Mouse (Mus musculus) thymus, adult 2 months (tissue): ENCODE measurements around the gene 4930442H23Rik. TPM values are rescaled to one million over a fixed set of nuclear protein-coding genes. Genes with fewer than 3 reads are reported as not detected.
"Not testable (repeated sequence)": the region's sequence is repeated elsewhere in the genome, so short reads cannot be mapped to it uniquely, and the experiment has no call there.

ENCODE experiments used
- DNase-seq: peaks from one replicate; pipeline ENCODE4 v3.0.0; 2021
- H3K27ac ChIP-seq: fragments of 200-500 bp; 2 replicates; pipeline ENCODE4 v1.5.1; 2012; ENCODE audit warnings: low read length, control low read depth; ENCODE audit not compliant: control insufficient read depth, insufficient read depth
- H3K27me3 ChIP-seq: fragments of 200-500 bp; 2 replicates; pipeline ENCODE4 v1.6.1; 2012; ENCODE audit warnings: mild to moderate bottlenecking, low read length, moderate library complexity, mixed read lengths; ENCODE audit not compliant: control insufficient read depth, insufficient read depth
- H3K36me3 ChIP-seq: fragments of 200-500 bp; 2 replicates; pipeline ENCODE4 v1.6.1; 2012; ENCODE audit warnings: mild to moderate bottlenecking, low read length, moderate library complexity; ENCODE audit not compliant: control insufficient read depth, insufficient read depth
- H3K4me1 ChIP-seq: fragments of 200-500 bp; replicated peaks from 2 replicates; pipeline ENCODE4 v1.6.1; 2012; ENCODE audit warnings: low read length; ENCODE audit not compliant: control insufficient read depth, insufficient read depth
- H3K4me3 ChIP-seq: fragments of 200-500 bp; 2 replicates; pipeline ENCODE4 v1.5.1; 2012; ENCODE audit warnings: mild to moderate bottlenecking, low read length, control low read depth, moderate library complexity; ENCODE audit not compliant: control insufficient read depth, insufficient read depth
- CTCF ChIP-seq: fragments of 200-500 bp; IDR thresholded peaks from 2 replicates; pipeline ENCODE4 v1.5.1; 2012; ENCODE audit warnings: mild to moderate bottlenecking, control low read depth, low read length, moderate library complexity, borderline replicate concordance; ENCODE audit not compliant: control insufficient read depth, poor library complexity, insufficient read depth; ENCODE audit errors: extremely low read depth
- POLR2A ChIP-seq: fragments of 200-500 bp; IDR thresholded peaks from 2 replicates; pipeline ENCODE4 v1.6.1; 2012; ENCODE audit warnings: mild to moderate bottlenecking, low read length, control low read depth, moderate library complexity; ENCODE audit not compliant: control insufficient read depth, poor library complexity, insufficient read depth; ENCODE audit errors: extremely low read depth
- WGBS: fragments of 180-500 bp; shearing (Covaris S2); methylation state at CpG from one replicate; pipeline ENCODE4 v1.1.7; 2018; 5-methylcytosine and 5-hydroxymethylcytosine counted together
- polyA plus RNA-seq: library from polyadenylated mRNA; depleted of rRNA; stranded (reverse); fragments of >200 nt; gene quantifications from 2 replicates; pipeline ENCODE4 v1.2.3, GENCODE M21; 2012

4930442H23Rik gene
- polyA plus RNA-seq, 1 experiment: not detected

- H3K4me3 ChIP-seq: peak overlapping the region; percentile 78
- H3K36me3 ChIP-seq: peaks cover 48% of the 10 kb centered on the region
- H3K27ac ChIP-seq: peak overlapping the region; percentile 41
- DNase-seq: peak; percentile 39
- H3K4me1 ChIP-seq: peaks cover 29% of the 10 kb centered on the region
- no peaks in the 10 kb centered on the region for H3K27me3 ChIP-seq
- WGBS: 20% methylated on average over 16 of the region's 16 CpGs
- TF ChIP-seq POLR2A (no peak), CTCF (no peak)
Observed at GRCm38 (mm10) chr10:81177491-81177925, 6.1 kb downstream of the 4930442H23Rik start.

GRCm38 (mm10) chr10:81176466-81177271, 7.0 kb downstream of the 4930442H23Rik start, which contains the start of gene Eef2:
Gene Eef2 (plus strand): TSS chr10:81176631.
- Histone ChIP-seq H3K36me3 (peaks cover 42% of the 10 kb centered on the region), H3K27me3 (no peaks in the 10 kb centered on the region), H3K27ac (peak within 1 kb of the TSS; percentile 42), H3K4me1 (peaks cover 27% of the 10 kb centered on the region), H3K4me3 (peak within 1 kb of the TSS; percentile 78)
- TF ChIP-seq CTCF: peak; percentile 36; the same call in 1 of the 2 replicates
- peak; percentile 99 for TF ChIP-seq POLR2A
- DNase-seq: peak; percentile 96
- under 1% methylated on average over 77 of the region's 77 CpGs for WGBS

GRCm38 (mm10) chr10:81175936-81176465, 7.6 kb downstream of the 4930442H23Rik start:
- TF ChIP-seq CTCF: no peak
- no peak for TF ChIP-seq POLR2A
- no peaks in the 10 kb centered on the region for H3K27me3 ChIP-seq
- peak overlapping the region; percentile 27; the same call in 1 of the 2 replicates for H3K4me3 ChIP-seq
- H3K4me1 ChIP-seq: peaks cover 27% of the 10 kb centered on the region
- no peak for DNase-seq
- peaks cover 36% of the 10 kb centered on the region for H3K36me3 ChIP-seq
- WGBS: 17% methylated on average over 13 of the region's 13 CpGs
- peak overlapping the region; percentile 42; the same call in 1 of the 2 replicates for H3K27ac ChIP-seq

GRCm38 (mm10) chr10:81175345-81175701, 8.3 kb downstream of the 4930442H23Rik start:
- Histone ChIP-seq H3K27ac (peak overlapping the region; percentile 11; the same call in 1 of the 2 replicates), H3K4me1 (peaks cover 27% of the 10 kb centered on the region), H3K36me3 (peaks cover 29% of the 10 kb centered on the region)
- not testable (repeated sequence) for DNase-seq, H3K4me3 ChIP-seq, H3K27me3 ChIP-seq
- WGBS: 13% methylated on average over 4 of the region's 4 CpGs

GRCm38 (mm10) chr10:81174617-81175344, 8.9 kb downstream of the 4930442H23Rik start:
- Histone ChIP-seq H3K27me3 (no peaks in the 10 kb centered on the region), H3K4me3 (peak overlapping the region; percentile 23), H3K4me1 (peaks cover 27% of the 10 kb centered on the region), H3K36me3 (peaks cover 24% of the 10 kb centered on the region), H3K27ac (peak overlapping the region; percentile 14; the same call in 1 of the 2 replicates)
- 16% methylated on average over 29 of the region's 29 CpGs for WGBS
- TF ChIP-seq CTCF (peak; percentile 92), POLR2A (no peak)
- DNase-seq: peak; percentile 93

GRCm38 (mm10) chr10:81173132-81173531, 10.5 kb downstream of the 4930442H23Rik start:
- TF ChIP-seq CTCF (peak; percentile 92), POLR2A (peak; percentile 54; the same call in 1 of the 2 replicates)
- Histone ChIP-seq H3K36me3 (peaks cover 7% of the 10 kb centered on the region), H3K27me3 (no peaks in the 10 kb centered on the region), H3K27ac (peak overlapping the region; percentile 86), H3K4me3 (no peak overlapping the region), H3K4me1 (peaks cover 36% of the 10 kb centered on the region)
- DNase-seq: peak; percentile 84
- WGBS: 5% methylated on average over 21 of the region's 21 CpGs

- Histone ChIP-seq H3K27ac (peak overlapping the region; percentile 85), H3K4me1 (peaks cover 27% of the 10 kb centered on the region)
- not testable (repeated sequence) for H3K27me3 ChIP-seq, H3K36me3 ChIP-seq, H3K4me3 ChIP-seq
- WGBS: 1% methylated on average over 10 of the region's 14 CpGs
- DNase-seq: peak; percentile 48
Observed at GRCm38 (mm10) chr10:81169411-81169900, 14.2 kb downstream of the 4930442H23Rik start.
